Mouse (Mus musculus) kidney, postnatal 36 days (tissue): Measurements from ENCODE around the gene Slc9a9.
A peak's percentile ranks its signal among the peaks of the same experiment; 100 is the strongest.

Experiments
- DNase-seq, 2 experiments: peaks; one replicate each; pipeline ENCODE4 v3.0.0; 2021 to 2022; ENCODE audit warnings: mixed read lengths in 2 of 2

Gene Slc9a9

GRCm38 (mm10) chr9:95161699-95162098 is 492.0 kb downstream of the Slc9a9 start:
- DNase-seq: no peak

- DNase-seq: peak; percentile 38 to 46
Observed at GRCm38 (mm10) chr9:95166224-95166623, 496.5 kb downstream of the Slc9a9 start.

- DNase-seq: no peak
Observed at GRCm38 (mm10) chr9:95167806-95168205, 498.1 kb downstream of the Slc9a9 start.

GRCm38 (mm10) chr9:95168487-95169008 is 498.8 kb downstream of the Slc9a9 start:
- DNase-seq: peak; percentile 23 to 45

- no peak for DNase-seq
Observed at GRCm38 (mm10) chr9:95178170-95178569, 508.5 kb downstream of the Slc9a9 start.

- DNase-seq: no peak
Observed at GRCm38 (mm10) chr9:95180005-95180404, 510.3 kb downstream of the Slc9a9 start.

- DNase-seq: no peak
Observed at GRCm38 (mm10) chr9:95180569-95180968, 510.9 kb downstream of the Slc9a9 start.

- DNase-seq: no peak
Observed at GRCm38 (mm10) chr9:95181241-95182043, 511.7 kb downstream of the Slc9a9 start.

GRCm38 (mm10) chr9:95182272-95182671 is 512.6 kb downstream of the Slc9a9 start:
- DNase-seq: no peak

- DNase-seq: peak in 1 of 2 experiments; percentile 63
Observed at GRCm38 (mm10) chr9:95184453-95184852, 514.7 kb downstream of the Slc9a9 start.

GRCm38 (mm10) chr9:95185840-95186239 is 516.1 kb downstream of the Slc9a9 start:
- peak in 1 of 2 experiments; percentile 21 for DNase-seq

- peak in 1 of 2 experiments; percentile 42 for DNase-seq
Observed at GRCm38 (mm10) chr9:95186386-95187289, 516.9 kb downstream of the Slc9a9 start.

- DNase-seq: peak; percentile 42 to 43
Observed at GRCm38 (mm10) chr9:95188362-95189217, 518.9 kb downstream of the Slc9a9 start.

GRCm38 (mm10) chr9:95189218-95189605 is 519.5 kb downstream of the Slc9a9 start:
- no peak for DNase-seq

GRCm38 (mm10) chr9:95191442-95191841 is 521.7 kb downstream of the Slc9a9 start:
- no peak for DNase-seq

- no peak for DNase-seq
Observed at GRCm38 (mm10) chr9:95192901-95193532, 523.3 kb downstream of the Slc9a9 start.

GRCm38 (mm10) chr9:95193672-95194071 is 524.0 kb downstream of the Slc9a9 start:
- no peak for DNase-seq

- peak; percentile 75 to 80 for DNase-seq
Observed at GRCm38 (mm10) chr9:95194158-95194557, 524.4 kb downstream of the Slc9a9 start.

- DNase-seq: no peak
Observed at GRCm38 (mm10) chr9:95207661-95208060, 538.0 kb downstream of the Slc9a9 start.

- DNase-seq: no peak
Observed at GRCm38 (mm10) chr9:95208681-95209080, 539.0 kb downstream of the Slc9a9 start.

- DNase-seq: peak; percentile 62 to 78
Observed at GRCm38 (mm10) chr9:95220009-95220408, 550.3 kb downstream of the Slc9a9 start.

GRCm38 (mm10) chr9:95221310-95221709 is 551.6 kb downstream of the Slc9a9 start:
- peak; percentile 10 to 19 for DNase-seq
